Mouse (Mus musculus) forebrain, embryonic 15.5 days (tissue): Measurements from ENCODE around the gene Cacna2d4. TPM values are rescaled to one million over a fixed set of nuclear protein-coding genes. Genes with fewer than 3 reads are reported as not detected.

Experiments
- ATAC-seq: fragments of 200-750 bp; cut with Nextera tagmentation; replicated peaks from 2 replicates; pipeline ENCODE4 v1.8.0; 2017; ENCODE audit warnings: mild to moderate bottlenecking, moderate TSS enrichment, moderate library complexity
- H3K27ac ChIP-seq: fragments of 300-500 bp; sonication (generic); replicated peaks from 2 replicates; pipeline ENCODE4 v1.5.1; 2015; ENCODE audit warnings: mild to moderate bottlenecking, inconsistent platforms
- H3K27me3 ChIP-seq: fragments of 300-500 bp; sonication (generic); 2 replicates; pipeline ENCODE4 v1.6.1; 2015; ENCODE audit warnings: inconsistent platforms
- H3K36me3 ChIP-seq: fragments of 300-500 bp; sonication (generic); 2 replicates; pipeline ENCODE4 v1.6.1; 2015; ENCODE audit warnings: mild to moderate bottlenecking, inconsistent platforms
- H3K4me1 ChIP-seq: fragments of 300-500 bp; sonication (generic); 2 replicates; pipeline ENCODE4 v1.6.1; 2015; ENCODE audit warnings: inconsistent platforms
- H3K4me2 ChIP-seq: fragments of 300-500 bp; sonication (generic); replicated peaks from 2 replicates; pipeline ENCODE4 v1.6.1; 2015; ENCODE audit warnings: mild to moderate bottlenecking, inconsistent platforms
- H3K4me3 ChIP-seq: fragments of 300-500 bp; sonication (generic); 2 replicates; pipeline ENCODE4 v1.5.1; 2015; ENCODE audit warnings: mild to moderate bottlenecking, inconsistent platforms
- H3K9ac ChIP-seq: fragments of 300-500 bp; sonication (generic); replicated peaks from 2 replicates; pipeline ENCODE4 v1.6.1; 2015; ENCODE audit warnings: mild to moderate bottlenecking, inconsistent platforms
- H3K9me3 ChIP-seq: fragments of 300-500 bp; sonication (generic); 2 replicates; pipeline ENCODE4 v1.6.1; 2016; ENCODE audit warnings: inconsistent platforms
- WGBS: fragments of 180-500 bp; shearing (Covaris S2); methylation state at CpG from one replicate; pipeline ENCODE4 v1.1.7; 2015; ENCODE audit warnings: mixed read lengths; 5-methylcytosine and 5-hydroxymethylcytosine counted together
- polyA plus RNA-seq: library from polyadenylated mRNA; unstranded; fragments of >200 nt; fragmentation: Nextera tagmentation; extraction: Ambion mirVana; gene quantifications from 2 replicates; pipeline ENCODE4 v1.2.1, GENCODE M21; 2015

Cacna2d4 gene
- polyA plus RNA-seq, 1 experiment from 2014 or later, result 0.11 TPM

DNA sequence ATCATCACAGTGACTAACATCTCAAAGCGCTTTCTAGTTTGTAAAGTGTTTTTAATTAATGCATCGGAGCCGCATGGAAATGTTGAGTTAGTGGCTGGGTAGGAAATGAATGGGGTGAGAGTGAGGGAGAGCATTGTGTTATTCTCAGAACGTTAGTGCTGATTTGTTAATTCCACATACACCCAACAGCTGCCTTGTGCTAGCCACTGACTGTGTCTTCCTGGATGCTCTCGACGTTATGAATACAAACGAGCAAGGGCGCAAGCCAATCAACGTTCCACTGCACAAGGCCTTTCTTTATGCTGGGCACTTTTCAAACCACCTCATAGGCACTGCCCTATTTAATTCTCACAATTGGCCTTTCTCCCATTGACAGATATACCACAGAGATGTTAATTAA lies 82.4 kb downstream of the Cacna2d4 start:
- Histone ChIP-seq H3K27me3 (no peaks in the 10 kb centered on the region), H3K4me3 (no peak overlapping the region), H3K27ac (peak overlapping the region; percentile 29; the same call in 1 of the 2 replicates), H3K9ac (no peak overlapping the region), H3K36me3 (no peaks in the 10 kb centered on the region), H3K4me1 (peaks cover 9% of the 10 kb centered on the region), H3K4me2 (no peak overlapping the region), H3K9me3 (no peaks in the 10 kb centered on the region)
- 3% methylated on average over 9 of the region's 9 CpGs for WGBS
- ATAC-seq, result peak; percentile 72

DNA sequence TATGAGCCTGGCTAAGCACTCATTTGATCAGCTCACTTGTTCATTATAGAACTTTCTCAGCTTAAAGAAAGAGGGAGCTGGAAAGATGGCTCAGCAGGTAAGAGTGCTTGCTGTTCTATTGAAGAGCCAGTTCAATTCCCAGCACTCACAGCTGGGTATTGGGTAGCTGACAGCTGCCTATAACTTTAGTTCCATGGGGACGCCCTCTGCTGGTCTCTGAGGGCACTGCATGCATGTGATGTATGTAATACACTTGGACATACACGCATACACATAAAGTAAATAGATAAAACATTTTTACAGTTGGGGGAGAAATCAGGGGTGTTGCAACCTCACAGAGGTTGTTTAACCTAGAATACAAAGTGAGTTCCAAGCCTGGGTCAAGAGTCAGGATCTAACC lies 83.0 kb downstream of the Cacna2d4 start:
- peak overlapping the region; percentile 29; the same call in 1 of the 2 replicates for H3K27ac ChIP-seq
- no peaks in the 10 kb centered on the region for H3K36me3 ChIP-seq
- ATAC-seq, result no peak
- peaks cover 5% of the 10 kb centered on the region; the same call in 1 of the 2 replicates for H3K4me1 ChIP-seq
- no peak overlapping the region for H3K4me3 ChIP-seq
- 76% methylated on average over 2 of the region's 2 CpGs for WGBS
- no peak overlapping the region for H3K4me2 ChIP-seq
- H3K9me3 ChIP-seq, result no peaks in the 10 kb centered on the region
- no peak overlapping the region for H3K9ac ChIP-seq
- H3K27me3 ChIP-seq, result no peaks in the 10 kb centered on the region

DNA sequence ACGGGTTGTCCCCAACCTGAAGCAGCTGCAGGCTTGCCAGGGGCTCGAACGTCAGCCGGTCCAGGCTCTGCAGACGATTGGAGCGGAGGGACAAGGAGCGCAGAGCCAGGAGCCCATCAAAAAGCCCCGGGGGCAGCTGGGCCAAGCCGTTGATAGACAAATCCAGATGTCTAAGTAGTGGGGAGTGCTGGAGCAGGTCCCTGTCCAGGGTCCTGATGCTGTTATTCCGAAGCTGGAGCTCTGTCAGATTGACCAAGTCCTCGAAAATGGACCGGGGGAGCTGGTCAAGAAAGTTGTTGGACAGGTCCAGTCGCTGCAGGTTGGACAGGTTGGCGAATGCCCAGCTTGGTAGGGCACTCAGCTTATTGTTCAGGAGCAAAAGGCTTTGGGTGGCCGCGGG lies 84.2 kb downstream of the Cacna2d4 start:
- H3K27ac ChIP-seq, result no peak overlapping the region
- H3K4me2 ChIP-seq, result no peak overlapping the region
- no peaks in the 10 kb centered on the region for H3K27me3 ChIP-seq
- no peak overlapping the region for H3K4me3 ChIP-seq
- no peak overlapping the region for H3K9ac ChIP-seq
- WGBS, result 55% methylated on average over 16 of the region's 16 CpGs
- peaks cover 5% of the 10 kb centered on the region; the same call in 1 of the 2 replicates for H3K4me1 ChIP-seq
- ATAC-seq, result no peak
- H3K9me3 ChIP-seq, result no peaks in the 10 kb centered on the region
- H3K36me3 ChIP-seq, result no peaks in the 10 kb centered on the region

DNA sequence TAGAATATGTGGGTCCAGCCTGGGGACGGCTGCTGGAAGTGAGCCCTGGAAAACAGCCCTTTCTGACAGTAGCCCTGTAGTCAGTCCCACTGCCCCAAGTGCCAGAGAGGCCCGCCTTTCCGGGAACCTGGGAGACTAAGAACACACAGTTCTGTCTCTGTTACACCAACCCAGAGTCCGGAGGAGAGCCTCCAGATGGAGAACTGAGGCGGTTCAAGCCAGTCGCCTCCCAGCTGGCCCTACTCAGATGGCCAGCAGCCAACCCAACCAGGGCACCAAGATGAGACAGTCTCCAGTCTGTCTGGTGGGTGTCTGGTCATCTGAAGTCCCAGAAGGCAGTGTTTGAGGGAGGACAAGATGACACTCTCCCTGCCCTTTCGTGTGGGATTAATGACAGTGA lies 85.4 kb downstream of the Cacna2d4 start:
- no peak overlapping the region for H3K4me3 ChIP-seq
- WGBS, result 79% methylated on average over 7 of the region's 7 CpGs
- H3K4me2 ChIP-seq, result no peak overlapping the region
- H3K36me3 ChIP-seq, result no peaks in the 10 kb centered on the region
- H3K9ac ChIP-seq, result no peak overlapping the region
- H3K27ac ChIP-seq, result no peak overlapping the region
- H3K4me1 ChIP-seq, result peaks cover 5% of the 10 kb centered on the region; the same call in 1 of the 2 replicates
- H3K9me3 ChIP-seq, result no peaks in the 10 kb centered on the region
- no peak for ATAC-seq
- H3K27me3 ChIP-seq, result no peaks in the 10 kb centered on the region

DNA sequence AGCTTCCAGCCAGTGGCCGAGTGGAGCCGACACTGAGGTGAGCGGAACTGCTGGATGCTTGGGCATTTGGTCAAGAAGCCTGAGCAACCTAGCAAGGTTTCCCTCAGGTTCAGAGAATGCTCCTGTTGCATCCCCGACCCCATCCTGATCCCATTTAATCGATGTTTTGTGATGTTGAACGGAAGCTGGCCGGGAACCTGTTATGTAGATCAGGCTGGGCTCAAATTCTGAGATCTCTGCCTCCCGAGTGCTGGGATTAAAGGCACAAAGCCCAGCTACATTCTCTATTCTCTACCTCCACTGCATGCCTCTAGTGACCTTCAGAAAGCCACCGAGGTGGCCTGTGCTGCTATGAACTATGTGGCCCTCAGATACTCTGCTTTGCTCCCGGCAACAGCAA lies 88.5 kb downstream of the Cacna2d4 start:
- Histone ChIP-seq H3K36me3 (no peaks in the 10 kb centered on the region), H3K4me1 (peaks cover 21% of the 10 kb centered on the region), H3K27me3 (no peaks in the 10 kb centered on the region), H3K9me3 (no peaks in the 10 kb centered on the region), H3K4me3 (no peak overlapping the region), H3K27ac (no peak overlapping the region), H3K4me2 (no peak overlapping the region), H3K9ac (no peak overlapping the region)
- ATAC-seq, result no peak
- 49% methylated on average over 10 of the region's 10 CpGs for WGBS

DNA sequence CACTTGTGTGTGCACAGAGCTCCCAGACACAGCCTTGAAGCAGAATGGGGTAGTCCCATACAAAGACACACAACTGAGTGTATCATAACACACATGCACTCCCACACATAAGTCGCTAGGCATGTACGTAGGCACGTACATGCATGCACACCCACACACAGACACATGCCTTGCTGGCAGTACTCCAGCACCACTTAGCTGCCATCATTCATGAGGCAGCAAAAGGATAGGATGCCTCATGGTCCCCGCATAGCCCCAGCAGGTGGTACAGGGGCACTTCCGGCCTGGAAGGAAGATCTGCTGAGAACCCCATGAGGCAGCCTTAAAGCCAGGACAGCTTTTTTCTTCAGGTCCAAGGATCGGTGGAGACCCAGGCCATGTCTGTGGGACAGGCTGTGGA lies 89.7 kb downstream of the Cacna2d4 start:
- Histone ChIP-seq H3K27ac (no peak overlapping the region), H3K4me1 (peaks cover 33% of the 10 kb centered on the region), H3K9me3 (no peaks in the 10 kb centered on the region), H3K9ac (no peak overlapping the region), H3K27me3 (0 out of 2 replicates have a peak, but pooled peaks cover 4% of the 10 kb centered on the region), H3K4me2 (no peak overlapping the region), H3K4me3 (no peak overlapping the region), H3K36me3 (no peaks in the 10 kb centered on the region)
- 73% methylated on average over 6 of the region's 6 CpGs for WGBS
- ATAC-seq, result no peak

GRCm38 (mm10) chr6:119326541-119326940 lies 90.2 kb downstream of the Cacna2d4 start:
- H3K9ac ChIP-seq, result no peak overlapping the region
- peaks cover 10% of the 10 kb centered on the region; the same call in 1 of the 2 replicates for H3K27me3 ChIP-seq
- 52% methylated on average over 7 of the region's 7 CpGs for WGBS
- no peak overlapping the region for H3K27ac ChIP-seq
- H3K36me3 ChIP-seq, result no peaks in the 10 kb centered on the region
- ATAC-seq, result no peak
- no peak overlapping the region for H3K4me3 ChIP-seq
- no peaks in the 10 kb centered on the region for H3K9me3 ChIP-seq
- peaks cover 36% of the 10 kb centered on the region for H3K4me1 ChIP-seq
- no peak overlapping the region for H3K4me2 ChIP-seq

GRCm38 (mm10) chr6:119328521-119329115 lies 92.3 kb downstream of the Cacna2d4 start:
- ATAC-seq, result peak; percentile 5
- no peaks in the 10 kb centered on the region for H3K9me3 ChIP-seq
- peaks cover 36% of the 10 kb centered on the region for H3K4me1 ChIP-seq
- peaks cover 14% of the 10 kb centered on the region; the same call in 1 of the 2 replicates for H3K27me3 ChIP-seq
- H3K4me2 ChIP-seq, result peak overlapping the region; percentile 73
- H3K4me3 ChIP-seq, result peak overlapping the region; percentile 50
- H3K27ac ChIP-seq, result peak overlapping the region; percentile 37
- 15% methylated on average over 10 of the region's 11 CpGs for WGBS
- H3K9ac ChIP-seq, result 0 out of 2 replicates have a peak overlapping the region, but pooled peaks have one; percentile 49
- H3K36me3 ChIP-seq, result no peaks in the 10 kb centered on the region

DNA sequence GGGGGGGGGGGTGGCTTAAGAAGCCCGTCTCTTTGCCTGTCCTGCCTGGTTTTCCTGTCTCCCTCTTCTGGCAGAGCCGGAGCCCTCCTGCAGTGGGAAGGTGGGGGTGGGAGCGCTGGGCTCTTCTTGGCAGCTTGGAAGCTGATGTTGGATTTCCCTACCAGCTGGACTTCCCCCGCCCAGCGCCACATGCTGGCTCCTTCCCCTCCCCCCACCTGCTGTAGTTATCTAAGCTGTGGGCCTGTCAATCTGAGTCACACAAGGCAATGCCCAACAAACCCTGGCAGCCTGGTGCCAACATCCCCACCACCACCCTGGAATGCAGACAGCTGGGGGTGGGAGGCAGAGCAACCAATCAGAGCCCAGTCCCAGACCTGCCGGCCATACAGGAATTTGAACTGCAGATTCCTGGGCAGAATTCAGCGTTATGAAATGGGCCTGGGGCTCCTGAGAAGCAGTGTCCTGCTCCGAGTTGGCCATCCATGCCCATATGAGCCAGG lies 92.9 kb downstream of the Cacna2d4 start:
- Histone ChIP-seq H3K9ac (peak overlapping the region; percentile 49; the same call in 1 of the 2 replicates), H3K4me2 (peak overlapping the region; percentile 73), H3K27ac (peak overlapping the region; percentile 46), H3K27me3 (peaks cover 14% of the 10 kb centered on the region; the same call in 1 of the 2 replicates), H3K9me3 (no peaks in the 10 kb centered on the region), H3K36me3 (no peaks in the 10 kb centered on the region), H3K4me1 (peaks cover 36% of the 10 kb centered on the region), H3K4me3 (peak overlapping the region; percentile 50)
- ATAC-seq, result peak; percentile 87
- WGBS, result 1% methylated on average over 8 of the region's 8 CpGs

DNA sequence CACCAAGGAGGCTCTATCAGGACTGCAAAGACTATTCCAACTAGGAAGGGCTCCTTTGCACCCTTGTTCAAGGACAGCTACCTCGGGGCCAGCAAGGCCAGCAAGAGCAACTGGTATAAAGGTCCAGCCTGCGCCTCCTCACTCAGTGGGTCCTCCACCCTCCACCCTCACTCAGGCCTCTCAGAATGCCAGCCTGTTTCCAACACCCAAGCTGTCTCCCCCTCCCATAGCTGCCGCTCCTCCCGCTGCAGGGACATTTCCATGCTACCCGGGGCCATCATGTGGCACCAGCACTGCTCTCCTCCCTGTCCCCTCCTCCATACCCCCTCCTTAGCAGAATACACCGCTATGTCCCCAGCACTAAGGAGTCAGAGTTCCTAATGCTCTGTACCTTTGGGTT lies 93.6 kb downstream of the Cacna2d4 start:
- peaks cover 36% of the 10 kb centered on the region for H3K4me1 ChIP-seq
- peak overlapping the region; percentile 73 for H3K4me2 ChIP-seq
- peak overlapping the region; percentile 50 for H3K4me3 ChIP-seq
- H3K27me3 ChIP-seq, result peaks cover 14% of the 10 kb centered on the region; the same call in 1 of the 2 replicates
- peak; percentile 23 for ATAC-seq
- 16% methylated on average over 6 of the region's 6 CpGs for WGBS
- H3K27ac ChIP-seq, result peak overlapping the region; percentile 46
- H3K9ac ChIP-seq, result peak overlapping the region; percentile 49
- H3K9me3 ChIP-seq, result no peaks in the 10 kb centered on the region
- H3K36me3 ChIP-seq, result no peaks in the 10 kb centered on the region

GRCm38 (mm10) chr6:119330506-119330905 lies 94.2 kb downstream of the Cacna2d4 start, which contains the start of gene Lrtm2:
TSS of gene Lrtm2 (minus strand) at chr6:119330766.
- H3K9me3 ChIP-seq, result no peaks in the 10 kb centered on the region
- peak within 1 kb of the TSS; percentile 50 for H3K4me3 ChIP-seq
- under 1% methylated on average over 31 of the region's 31 CpGs for WGBS
- peak within 1 kb of the TSS; percentile 73 for H3K4me2 ChIP-seq
- H3K4me1 ChIP-seq, result peaks cover 36% of the 10 kb centered on the region
- peak; percentile 44 for ATAC-seq
- H3K9ac ChIP-seq, result peak within 1 kb of the TSS; percentile 49
- no peaks in the 10 kb centered on the region for H3K36me3 ChIP-seq
- H3K27me3 ChIP-seq, result peaks cover 14% of the 10 kb centered on the region; the same call in 1 of the 2 replicates
- H3K27ac ChIP-seq, result peak within 1 kb of the TSS; percentile 46

DNA sequence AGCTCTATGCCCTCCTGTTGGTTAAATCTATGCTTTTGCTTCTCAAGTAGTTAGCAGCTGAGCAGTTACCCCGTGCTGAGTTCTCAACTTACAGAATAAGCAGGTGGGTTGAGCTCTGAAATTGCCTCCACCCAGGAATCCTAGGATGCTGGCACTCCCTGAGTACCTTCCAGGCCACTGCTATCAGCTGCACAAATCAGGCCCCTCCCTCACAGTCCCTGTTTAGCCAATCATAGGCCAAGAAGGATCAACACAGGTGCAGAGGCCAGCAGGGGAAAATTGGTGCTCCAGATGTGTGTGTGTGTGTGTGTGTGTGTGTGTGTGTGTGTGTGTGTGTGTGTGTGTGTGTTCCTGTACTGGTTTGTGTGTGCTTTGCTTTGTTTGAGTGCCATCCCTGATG lies 95.8 kb downstream of the Cacna2d4 start:
- H3K4me2 ChIP-seq, result no peak overlapping the region

More for the DNA sequence above, 95.8 kb downstream of the Cacna2d4 start:
- H3K9me3 ChIP-seq, result no peaks in the 10 kb centered on the region
- WGBS, result 11% methylated on average over 1 of the region's 1 CpGs
- no peak overlapping the region for H3K9ac ChIP-seq
- H3K4me1 ChIP-seq, result peaks cover 36% of the 10 kb centered on the region
- no peak overlapping the region for H3K27ac ChIP-seq
- H3K4me3 ChIP-seq, result no peak overlapping the region
- no peak for ATAC-seq
- H3K36me3 ChIP-seq, result no peaks in the 10 kb centered on the region
- H3K27me3 ChIP-seq, result peaks cover 14% of the 10 kb centered on the region; the same call in 1 of the 2 replicates
